Mouse (Mus musculus): ENCODE results near the gene Mstn. TPM values are rescaled to one million over a fixed set of nuclear protein-coding genes. Genes with fewer than 3 reads are reported as not detected.
A peak's percentile ranks its signal among the peaks of the same experiment; 100 is the strongest.

Mstn gene
- polyA plus RNA-seq, 1 experiment, result 0.25 TPM

GRCm38 (mm10) chr1:53061871-53062608 is 600 bp downstream of the Mstn start:
- DNase-seq (ENCODE audit: low read depth), result peak; percentile 66
- no peak for TF ChIP-seq CTCF (IDR thresholded peaks at IDR 0.05; ENCODE audit: borderline replicate concordance, extremely low read depth, insufficient read depth, insufficient read length)

- no peak for DNase-seq (ENCODE audit: low read depth)
- TF ChIP-seq POLR2A (IDR thresholded peaks at IDR 0.05; ENCODE audit: borderline replicate concordance, extremely low read depth, insufficient read depth, insufficient read length, poor library complexity, severe bottlenecking), result no peak
- TF ChIP-seq CTCF (IDR thresholded peaks at IDR 0.05; ENCODE audit: borderline replicate concordance, extremely low read depth, insufficient read depth, insufficient read length), result no peak
Observed at GRCm38 (mm10) chr1:53063921-53064320, 2.5 kb downstream of the Mstn start.

- DNase-seq (ENCODE audit: low read depth), result peak; percentile 62
Observed at GRCm38 (mm10) chr1:53069726-53070514, 8.5 kb downstream of the Mstn start.

GRCm38 (mm10) chr1:53070664-53071175 is 9.3 kb downstream of the Mstn start:
- no peak for DNase-seq (ENCODE audit: low read depth)
- TF ChIP-seq CTCF (IDR thresholded peaks at IDR 0.05; ENCODE audit: borderline replicate concordance, extremely low read depth, insufficient read depth, insufficient read length) (no peak), POLR2A (IDR thresholded peaks at IDR 0.05; ENCODE audit: borderline replicate concordance, extremely low read depth, insufficient read depth, insufficient read length, poor library complexity, severe bottlenecking) (no peak)

More at GRCm38 (mm10) chr1:53069726-53070514, 8.5 kb downstream of the Mstn start:
- TF ChIP-seq POLR2A (IDR thresholded peaks at IDR 0.05; ENCODE audit: borderline replicate concordance, extremely low read depth, insufficient read depth, insufficient read length, poor library complexity, severe bottlenecking) (no peak), CTCF (IDR thresholded peaks at IDR 0.05; ENCODE audit: borderline replicate concordance, extremely low read depth, insufficient read depth, insufficient read length) (no peak)

- no peak for DNase-seq (ENCODE audit: low read depth)
- TF ChIP-seq CTCF (IDR thresholded peaks at IDR 0.05; ENCODE audit: borderline replicate concordance, extremely low read depth, insufficient read depth, insufficient read length) (no peak), POLR2A (IDR thresholded peaks at IDR 0.05; ENCODE audit: borderline replicate concordance, extremely low read depth, insufficient read depth, insufficient read length, poor library complexity, severe bottlenecking) (no peak)
Observed at GRCm38 (mm10) chr1:53076656-53077055, 15.2 kb downstream of the Mstn start.

- DNase-seq (ENCODE audit: low read depth), result no peak
- TF ChIP-seq CTCF (IDR thresholded peaks at IDR 0.05; ENCODE audit: borderline replicate concordance, extremely low read depth, insufficient read depth, insufficient read length) (no peak), POLR2A (IDR thresholded peaks at IDR 0.05; ENCODE audit: borderline replicate concordance, extremely low read depth, insufficient read depth, insufficient read length, poor library complexity, severe bottlenecking) (no peak)
Observed at GRCm38 (mm10) chr1:53079876-53080275, 18.4 kb downstream of the Mstn start.

- TF ChIP-seq POLR2A (IDR thresholded peaks at IDR 0.05; ENCODE audit: borderline replicate concordance, extremely low read depth, insufficient read depth, insufficient read length, poor library complexity, severe bottlenecking) (no peak), CTCF (IDR thresholded peaks at IDR 0.05; ENCODE audit: borderline replicate concordance, extremely low read depth, insufficient read depth, insufficient read length) (no peak)
- DNase-seq (ENCODE audit: low read depth), result no peak
Observed at GRCm38 (mm10) chr1:53080603-53081002, 19.2 kb downstream of the Mstn start.

- TF ChIP-seq CTCF (IDR thresholded peaks at IDR 0.05; ENCODE audit: borderline replicate concordance, extremely low read depth, insufficient read depth, insufficient read length), result no peak
- TF ChIP-seq POLR2A (IDR thresholded peaks at IDR 0.05; ENCODE audit: borderline replicate concordance, extremely low read depth, insufficient read depth, insufficient read length, poor library complexity, severe bottlenecking), result no peak
- DNase-seq (ENCODE audit: low read depth), result no peak
Observed at GRCm38 (mm10) chr1:53085256-53085655, 23.8 kb downstream of the Mstn start.

- no peak for DNase-seq (ENCODE audit: low read depth)
- TF ChIP-seq POLR2A (IDR thresholded peaks at IDR 0.05; ENCODE audit: borderline replicate concordance, extremely low read depth, insufficient read depth, insufficient read length, poor library complexity, severe bottlenecking) (no peak), CTCF (IDR thresholded peaks at IDR 0.05; ENCODE audit: borderline replicate concordance, extremely low read depth, insufficient read depth, insufficient read length) (no peak)
Observed at GRCm38 (mm10) chr1:53085991-53086390, 24.6 kb downstream of the Mstn start.

GRCm38 (mm10) chr1:53093180-53093579 is 31.7 kb downstream of the Mstn start:
- TF ChIP-seq POLR2A (IDR thresholded peaks at IDR 0.05; ENCODE audit: borderline replicate concordance, extremely low read depth, insufficient read depth, insufficient read length, poor library complexity, severe bottlenecking) (no peak), CTCF (IDR thresholded peaks at IDR 0.05; ENCODE audit: borderline replicate concordance, extremely low read depth, insufficient read depth, insufficient read length) (no peak)
- DNase-seq (ENCODE audit: low read depth), result peak; percentile 6

GRCm38 (mm10) chr1:53110561-53110960 is 49.1 kb downstream of the Mstn start:
- no peak for TF ChIP-seq POLR2A (IDR thresholded peaks at IDR 0.05; ENCODE audit: borderline replicate concordance, extremely low read depth, insufficient read depth, insufficient read length, poor library complexity, severe bottlenecking)
- TF ChIP-seq CTCF (IDR thresholded peaks at IDR 0.05; ENCODE audit: borderline replicate concordance, extremely low read depth, insufficient read depth, insufficient read length), result no peak
- DNase-seq (ENCODE audit: low read depth), result no peak

Other genes starting within 250 kb of the Mstn start
- 19.9 and 22.9 TPM in 2 replicates for gene Inpp1, start 244.0 kb upstream of the Mstn start, polyA plus RNA-seq (2012; rRNA removed)
- gene Hibch, start 216.7 kb upstream of the Mstn start, polyA plus RNA-seq (2012; rRNA removed), result 21.7 and 23.6 TPM in 2 replicates
- 1.1 TPM in 2 replicates for gene 1700019D03Rik, start 41.5 kb upstream of the Mstn start, polyA plus RNA-seq (2012; rRNA removed)
- gene 1700019A02Rik, start 126.0 kb downstream of the Mstn start, polyA plus RNA-seq (2012; rRNA removed), result 0.13 TPM in 1 of 2 replicates, not detected in the other
- gene Pms1, start 235.4 kb downstream of the Mstn start, polyA plus RNA-seq (2012; rRNA removed), result 4.0 and 4.3 TPM in 2 replicates
- gene Ormdl1, start 235.5 kb downstream of the Mstn start, polyA plus RNA-seq (2012; rRNA removed), result 34.2 and 39.5 TPM in 2 replicates
- gene Gm28778, start 235.5 kb downstream of the Mstn start, polyA plus RNA-seq (2012; rRNA removed), result 2.9 TPM in 2 replicates